Mouse (Mus musculus) kidney, postnatal 4 days (tissue): ENCODE data around the gene Arpin.
A peak's percentile ranks its signal among the peaks of the same experiment; 100 is the strongest.

Experiments
- DNase-seq, 2 experiments: peaks; one replicate each; pipeline ENCODE4 v3.0.0; 2021; ENCODE audit warnings: mixed read lengths in 2 of 2

The Arpin gene

DNA sequence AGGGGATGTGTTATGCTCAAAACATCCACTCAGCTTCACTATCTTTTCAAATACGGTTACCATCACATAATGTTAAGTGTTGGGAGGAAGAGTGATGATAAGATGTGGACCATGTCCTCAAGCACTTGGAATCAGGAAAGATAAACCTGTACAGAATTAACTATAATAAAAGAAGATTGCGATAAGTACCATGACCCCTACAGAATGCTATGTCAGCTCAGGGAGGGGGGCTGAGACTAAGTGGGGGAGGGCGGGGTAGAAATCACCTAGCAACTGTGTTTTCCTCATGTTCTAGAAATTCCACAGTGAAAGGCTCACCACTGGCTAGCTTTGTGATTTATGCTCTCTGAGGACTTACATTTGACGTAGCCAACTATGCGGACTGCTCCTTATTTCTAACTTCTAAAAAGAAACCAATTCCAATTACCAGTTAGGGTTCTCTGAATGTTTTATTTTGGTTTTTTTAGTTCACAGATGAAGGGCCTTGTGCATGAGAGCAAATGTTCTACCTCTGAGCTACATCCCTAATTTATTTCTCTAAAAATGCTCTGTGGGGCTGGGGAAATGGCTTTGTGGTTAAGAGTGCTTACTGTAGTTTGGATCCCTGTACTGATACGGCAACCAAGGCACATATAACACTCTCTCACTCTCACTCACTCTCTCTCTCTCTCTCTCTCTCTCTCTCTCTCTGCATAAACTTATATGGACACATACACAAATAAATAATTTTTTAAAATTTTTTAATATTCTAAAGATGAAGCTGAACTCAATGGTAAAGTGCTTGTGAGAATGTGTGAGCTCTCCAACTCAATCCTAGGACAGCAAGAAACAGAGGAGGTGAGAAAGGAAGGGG lies 42.4 kb downstream of the Arpin start:
- DNase-seq, result no peak

- DNase-seq, result peak in 1 of 2 experiments; percentile 42
Measured at GRCm38 (mm10) chr7:79890436-79891221, 44.5 kb downstream of the Arpin start.

GRCm38 (mm10) chr7:79888603-79889002 lies 46.6 kb downstream of the Arpin start:
- peak in 1 of 2 experiments; percentile 18 for DNase-seq

- no peak for DNase-seq
Measured at GRCm38 (mm10) chr7:79883613-79884334, 51.4 kb downstream of the Arpin start.

DNA sequence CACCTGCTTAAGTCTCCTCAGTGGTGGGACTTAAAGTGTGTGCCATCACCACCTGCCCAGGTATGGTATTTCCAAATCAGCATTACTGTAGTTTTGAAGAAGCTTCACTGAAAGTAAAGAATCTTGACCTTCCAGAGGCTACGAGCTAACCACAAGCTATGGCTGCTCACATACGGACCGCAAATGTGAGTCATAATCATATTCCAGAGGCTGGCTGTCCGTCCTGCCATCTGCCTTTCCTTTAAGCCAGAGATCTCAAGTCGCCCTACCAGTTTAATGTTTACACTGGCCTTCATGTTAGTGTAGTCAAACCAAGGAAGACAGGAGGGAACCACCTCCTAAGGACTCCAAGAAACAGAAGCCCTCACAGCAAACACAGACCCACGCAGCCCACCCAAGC lies 53.3 kb downstream of the Arpin start:
- DNase-seq, result no peak

DNA sequence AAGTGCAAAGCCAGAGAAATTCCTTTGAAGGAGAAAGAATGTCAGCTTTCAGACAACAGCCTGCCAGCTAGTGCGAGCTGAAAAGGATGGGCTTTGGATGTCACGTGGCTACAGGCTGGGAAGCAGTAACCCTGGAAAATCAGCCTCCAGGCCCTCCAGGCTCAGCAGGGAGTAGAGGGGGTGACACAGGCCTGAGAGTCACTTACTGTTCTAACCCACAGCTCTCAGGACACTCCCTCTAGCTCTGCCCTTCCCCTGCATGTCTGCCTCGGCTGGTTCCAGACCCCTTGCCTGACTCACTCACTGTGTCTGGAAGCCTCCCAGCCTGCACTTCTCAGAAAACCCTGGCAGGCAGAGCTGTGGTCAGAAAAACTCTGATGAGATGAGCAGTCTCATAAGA lies 54.2 kb downstream of the Arpin start:
- peak in 1 of 2 experiments; percentile 43 for DNase-seq

DNA sequence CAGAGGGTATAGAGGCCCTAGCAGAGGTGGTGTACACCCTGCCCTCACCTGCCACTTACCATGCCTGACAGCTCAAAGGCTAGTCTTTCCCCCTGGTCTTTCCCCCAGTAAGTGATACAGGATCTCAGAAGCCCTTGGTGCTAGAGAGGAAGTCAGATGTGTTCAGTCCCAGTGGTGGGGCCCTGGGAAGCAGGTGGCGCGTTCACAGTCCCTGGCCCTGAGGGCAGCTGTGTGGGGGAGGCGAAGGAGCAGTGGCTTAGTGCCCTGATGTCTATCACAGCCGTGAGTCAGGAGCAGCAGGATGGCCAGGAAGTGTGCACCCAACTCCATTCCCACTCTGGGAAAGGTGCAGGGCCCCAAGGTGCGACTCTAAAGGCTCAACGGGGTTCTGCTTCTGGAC lies 55.1 kb downstream of the Arpin start:
- no peak for DNase-seq

DNA sequence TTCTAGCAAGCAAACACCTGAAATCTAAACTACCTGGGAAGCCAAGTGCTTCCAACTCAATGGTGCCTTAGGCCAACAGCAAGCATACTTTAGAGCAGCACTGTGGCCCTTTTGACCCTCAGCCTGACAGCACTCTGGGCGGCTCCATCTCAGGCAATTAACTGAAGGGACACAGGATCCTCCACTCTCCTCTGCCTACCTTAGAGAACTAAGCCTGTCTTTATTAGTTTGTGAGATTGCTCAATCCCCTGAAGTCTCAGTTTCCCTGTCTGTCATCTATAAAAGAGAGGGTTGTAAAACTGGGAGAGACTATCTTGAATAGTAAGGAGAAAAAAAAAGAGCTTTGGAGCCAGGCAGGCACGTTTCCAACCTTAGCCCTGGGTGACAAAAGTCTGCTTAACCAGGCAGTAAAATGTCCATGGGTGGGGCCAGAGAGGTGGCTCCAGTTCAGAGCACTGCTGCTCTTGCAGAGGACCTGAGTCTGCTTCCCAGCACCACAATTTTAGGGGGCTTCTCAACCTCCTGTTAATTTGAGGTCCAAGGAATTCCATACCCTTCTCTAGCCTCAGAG lies 56.6 kb downstream of the Arpin start:
- no peak for DNase-seq
